Mouse (Mus musculus) forelimb bud, embryonic 11.5 days (tissue): ENCODE measurements around the gene Scgb1b2.

Source experiments
- DNase-seq: peaks from one replicate; pipeline ENCODE4 v3.0.0-alpha.2; 2012; ENCODE audit warnings: low read depth, low spot score

Gene Scgb1b2

GRCm38 (mm10) chr7:31291721-31292120, at the start of gene Scgb1b2:
Gene Scgb1b2, minus strand, starts transcription at chr7:31291821.
- no peak for DNase-seq

DNA sequence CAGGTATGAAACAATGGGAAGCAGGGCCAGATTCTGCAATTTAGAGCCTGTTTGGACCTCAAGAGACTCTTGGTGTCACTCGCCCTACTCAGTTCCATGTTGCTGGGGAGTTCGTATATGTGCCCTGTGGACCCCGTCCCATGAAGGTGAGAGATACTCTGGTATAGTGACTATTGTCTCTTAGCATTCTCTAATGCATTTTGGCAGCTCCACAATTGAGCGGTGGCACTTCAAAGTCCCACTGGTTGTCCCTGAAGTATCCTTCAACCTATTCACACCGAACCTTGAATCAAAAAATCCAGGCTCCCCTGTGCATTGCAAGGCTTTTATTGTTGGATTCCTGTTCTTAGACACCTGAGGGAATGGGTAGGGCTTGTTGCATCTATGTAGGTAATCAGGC, 1.4 kb downstream of the Scgb1b2 start, which contains the start of gene Scgb2b2:
Gene Scgb2b2 (plus strand): TSS at position 301 of the 400 bp plus-strand sequence.
- DNase-seq: no peak
